Mouse (Mus musculus) CH12.LX (cell line): Measurements from ENCODE around the gene Echdc3. TPM values are rescaled to one million over a fixed set of nuclear protein-coding genes. Genes with fewer than 3 reads are reported as not detected.

Experiments used
- DNase-seq: peaks from one replicate; pipeline ENCODE4 v3.0.0-alpha.2; 2013; ENCODE audit errors: extremely low read depth
- H3K27ac ChIP-seq: 2 replicates; pipeline ENCODE4 v1.5.1; 2012; ENCODE audit warnings: low read depth, mild to moderate bottlenecking, control low read depth, moderate library complexity; ENCODE audit not compliant: insufficient read depth
- H3K27me3 ChIP-seq: replicated peaks from 2 replicates; pipeline ENCODE3; 2012; ENCODE audit warnings: inconsistent platforms
- H3K36me3 ChIP-seq, 2 experiments: replicated peaks in 1 of 2; 2 replicates each; pipeline versions ENCODE3 to v1.6.1; 2012; ENCODE audit warnings: inconsistent platforms in 1 of 2, low read length in 1 of 2, mild to moderate bottlenecking in 1 of 2, mixed read lengths in 1 of 2, moderate library complexity in 1 of 2; ENCODE audit not compliant: control insufficient read depth in 1 of 2, insufficient read depth in 1 of 2
- H3K4me1 ChIP-seq, 2 experiments: 2 replicates each; pipeline ENCODE4 v1.6.1; 2012; ENCODE audit warnings: inconsistent platforms in 1 of 2, moderate library complexity in 1 of 2; ENCODE audit not compliant: insufficient read depth in 2 of 2, control insufficient read depth in 1 of 2
- H3K4me2 ChIP-seq: 2 replicates; pipeline ENCODE4 v1.6.1; 2012; ENCODE audit warnings: low read depth, mild to moderate bottlenecking, control low read depth; ENCODE audit not compliant: poor library complexity, insufficient read depth, severe bottlenecking
- H3K4me3 ChIP-seq, 3 experiments: fragments of 150-350 bp in 1 of 3; sonication (generic) in 1 of 3; replicated peaks in 1 of 3; 2 replicates each; pipeline versions ENCODE3 to v1.5.1; 2011 to 2012; ENCODE audit warnings: low read depth in 2 of 3, low read length in 2 of 3, mild to moderate bottlenecking in 2 of 3, moderate library complexity in 2 of 3, control low read depth in 1 of 3, improper control_type of control experiment in 1 of 3, inconsistent platforms in 1 of 3, mixed read lengths in 1 of 3; ENCODE audit not compliant: poor library complexity in 1 of 3
- H3K79me2 ChIP-seq: replicated peaks from 2 replicates; pipeline ENCODE4 v1.6.1; 2012; ENCODE audit warnings: mild to moderate bottlenecking, moderate library complexity; ENCODE audit not compliant: control insufficient read depth, poor library complexity, insufficient read depth, severe bottlenecking; ENCODE audit errors: extremely low read depth
- H3K9ac ChIP-seq: 2 replicates; pipeline ENCODE4 v1.6.1; 2012; ENCODE audit warnings: low read depth, mild to moderate bottlenecking, control low read depth, moderate library complexity; ENCODE audit not compliant: insufficient read depth
- H3K9me3 ChIP-seq: replicated peaks from 2 replicates; pipeline ENCODE3; 2012; ENCODE audit warnings: low read length, inconsistent platforms, mixed read lengths
- BHLHE40 ChIP-seq: IDR thresholded peaks from 2 replicates; pipeline ENCODE4 v1.6.1; 2011; ENCODE audit warnings: mild to moderate bottlenecking, low read depth, low read length, improper control_type of control experiment
- EP300 ChIP-seq: IDR thresholded peaks from 2 replicates; pipeline ENCODE4 v1.6.1; 2011; ENCODE audit warnings: low read length, improper control_type of control experiment
- GABPA ChIP-seq: IDR thresholded peaks from 2 replicates; pipeline ENCODE4 v1.6.1; 2012; ENCODE audit warnings: low read depth, low read length, improper control_type of control experiment, inconsistent platforms; ENCODE audit not compliant: insufficient replicate concordance
- IRF4 ChIP-seq: IDR thresholded peaks from 2 replicates; pipeline ENCODE4 v1.6.1; 2014; ENCODE audit warnings: low read depth, mild to moderate bottlenecking, inconsistent platforms, low read length, improper control_type of control experiment
- JUND ChIP-seq: conservative IDR thresholded peaks from 2 replicates; pipeline ENCODE4 v1.6.1; 2011; ENCODE audit warnings: low read depth, low read length, improper control_type of control experiment
- MAFK ChIP-seq: IDR thresholded peaks from 2 replicates; pipeline ENCODE4 v1.6.1; 2011; ENCODE audit warnings: low read length, improper control_type of control experiment; ENCODE audit not compliant: insufficient replicate concordance
- MAX ChIP-seq: IDR thresholded peaks from 2 replicates; pipeline ENCODE4 v1.6.1; 2011; ENCODE audit warnings: low read length, improper control_type of control experiment
- MEF2A ChIP-seq: IDR thresholded peaks from 2 replicates; pipeline ENCODE4 v1.6.1; 2014; ENCODE audit warnings: low read depth, mild to moderate bottlenecking, inconsistent platforms, low read length, improper control_type of control experiment, borderline replicate concordance
- MXI1 ChIP-seq: IDR thresholded peaks from 2 replicates; pipeline ENCODE4 v1.6.1; 2011; ENCODE audit warnings: mild to moderate bottlenecking, low read depth, low read length, improper control_type of control experiment
- MYC ChIP-seq: IDR thresholded peaks from 2 replicates; pipeline ENCODE4 v1.6.1; 2011; ENCODE audit warnings: low read depth, mild to moderate bottlenecking, improper control_type of control experiment, low read length
- NRF1 ChIP-seq: IDR thresholded peaks from 2 replicates; pipeline ENCODE4 v1.6.1; 2014; ENCODE audit warnings: low read depth, mild to moderate bottlenecking, inconsistent platforms, low read length, improper control_type of control experiment, moderate library complexity
- RCOR1 ChIP-seq: conservative IDR thresholded peaks from 2 replicates; pipeline ENCODE4 v1.6.1; 2012; ENCODE audit warnings: low read depth, mild to moderate bottlenecking, inconsistent platforms, low read length, improper control_type of control experiment
- SIN3A ChIP-seq: IDR thresholded peaks from 2 replicates; pipeline ENCODE4 v1.6.1; 2012; ENCODE audit warnings: low read length, improper control_type of control experiment, inconsistent platforms
- SMC3 ChIP-seq: IDR thresholded peaks from 2 replicates; pipeline ENCODE4 v1.6.1; 2011; ENCODE audit warnings: low read depth, low read length, improper control_type of control experiment
- TBP ChIP-seq: conservative IDR thresholded peaks from 2 replicates; pipeline ENCODE4 v1.6.1; 2011; ENCODE audit warnings: low read depth, low read length, improper control_type of control experiment
- UBTF ChIP-seq: IDR thresholded peaks from 2 replicates; pipeline ENCODE4 v1.6.1; 2012; ENCODE audit warnings: low read depth, mild to moderate bottlenecking, inconsistent platforms, low read length, improper control_type of control experiment, moderate library complexity
- USF1 ChIP-seq: IDR thresholded peaks from 2 replicates; pipeline ENCODE4 v1.6.1; 2014; ENCODE audit warnings: low read depth, mild to moderate bottlenecking, inconsistent platforms, low read length, improper control_type of control experiment
- USF2 ChIP-seq: conservative IDR thresholded peaks from 2 replicates; pipeline ENCODE4 v1.6.1; 2011; ENCODE audit warnings: low read depth, low read length, improper control_type of control experiment
- ZC3H11A ChIP-seq: IDR thresholded peaks from 2 replicates; pipeline ENCODE4 v1.6.1; 2012; ENCODE audit warnings: low read depth, mild to moderate bottlenecking, inconsistent platforms, low read length, improper control_type of control experiment
- ZKSCAN1 ChIP-seq: IDR thresholded peaks from 2 replicates; pipeline ENCODE4 v1.6.1; 2012; ENCODE audit warnings: low read depth, inconsistent platforms, low read length, improper control_type of control experiment, borderline replicate concordance
- ZNF384 ChIP-seq: IDR thresholded peaks from 2 replicates; pipeline ENCODE4 v1.6.1; 2012; ENCODE audit warnings: low read depth, low read length, improper control_type of control experiment, inconsistent platforms
- dilution Hi-C: fragments of 300-500 bp; cut with MboI; formaldehyde crosslinking; loops from 2 replicates; pipeline ENCODE4 v1.14.3; 2020; ENCODE audit warnings: low sequenced_read_pairs; ENCODE audit not compliant: extremely low pct_unique_long_range_greater_than_20kb, extremely low pct_ligation_motif_present
- in situ Hi-C: fragments of 300-500 bp; cut with MboI; formaldehyde crosslinking; loops from 3 replicates; pipeline ENCODE4 v1.14.3; 2019; ENCODE audit warnings: low sequenced_read_pairs, low pct_ligation_motif_present, low pct_unique_long_range_greater_than_20kb, mixed read lengths
- polyA plus RNA-seq: library from polyadenylated mRNA; unstranded; fragments of >175 nt; gene quantifications from 2 replicates; pipeline ENCODE4 v1.2.1, GENCODE M21; 2012; ENCODE audit warnings: low read depth; ENCODE audit not compliant: insufficient read length
- total RNA-seq, 2 experiments: library from RNA; depleted of rRNA; stranded (reverse); fragments of 300-350 nt in 1 of 2; fragments of >200 nt in 1 of 2; gene quantifications; 2 replicates each; pipeline ENCODE4 v1.2.3; 2012 to 2014

Gene Echdc3
- total and polyA plus RNA-seq, 3 experiments: 9.2 to 17.4 (median 10.6) TPM

- TF ChIP-seq TBP (0 out of 2 replicates have a peak, but pooled peaks have one; percentile 26), USF1 (no peak), USF2 (no peak), MEF2A (peak; percentile 79), UBTF (no peak), MAX (no peak), ZKSCAN1 (no peak), ZC3H11A (no peak), RCOR1 (no peak), EP300 (peak; percentile 72), MYC (peak; percentile 53; the same call in 1 of the 2 replicates), MXI1 (no peak), SMC3 (no peak), SIN3A (no peak), GABPA (no peak), JUND (no peak), ZNF384 (peak; percentile 83), NRF1 (no peak), BHLHE40 (no peak; the same call in 1 of the 2 replicates), IRF4 (peak; percentile 68; the same call in 1 of the 2 replicates), MAFK (no peak)
- Histone ChIP-seq H3K27ac (peak overlapping the region; percentile 86; the same call in 1 of the 2 replicates), H3K9me3 (peaks cover 5% of the 10 kb centered on the region), H3K4me3 (no peak overlapping the region), H3K79me2 (no peaks in the 10 kb centered on the region), H3K27me3 (no peaks in the 10 kb centered on the region), H3K4me2 (peak overlapping the region; percentile 96; the same call in 1 of the 2 replicates), H3K9ac (peak overlapping the region; percentile 33), H3K36me3 (no peaks in the 10 kb centered on the region), H3K4me1 (peaks cover 20 to 63% of the 10 kb centered on the region in 2 experiments)
- in situ Hi-C loops (no loop called here), dilution Hi-C loops (no loop called here)
- peak; percentile 43 for DNase-seq
Measured at GRCm38 (mm10) chr2:6255402-6255988, 42.7 kb upstream of the Echdc3 start.
